Mouse (Mus musculus) lung, postnatal 0 days (tissue): ENCODE measurements around the gene Tns2. TPM values are rescaled to one million over a fixed set of nuclear protein-coding genes. Genes with fewer than 3 reads are reported as not detected.

Experiments
- ATAC-seq: fragments of 200-750 bp; cut with Nextera tagmentation; 2 replicates; pipeline ENCODE4 v1.8.0; 2017; ENCODE audit warnings: moderate library complexity
- DNase-seq: peaks from one replicate; pipeline ENCODE4 v3.0.0-alpha.2; 2016; ENCODE audit warnings: low spot score
- H3K27ac ChIP-seq: fragments of 300-500 bp; sonication (generic); 2 replicates; pipeline ENCODE4 v1.5.1; 2014; ENCODE audit warnings: antibody characterized with exemption, mild to moderate bottlenecking, low read length, mixed read lengths
- H3K27me3 ChIP-seq: fragments of 300-500 bp; sonication (generic); replicated peaks from 2 replicates; pipeline ENCODE4 v1.6.1; 2014; ENCODE audit warnings: low read length, mixed read lengths; ENCODE audit not compliant: insufficient read depth
- H3K36me3 ChIP-seq: fragments of 300-500 bp; sonication (generic); 2 replicates; pipeline ENCODE4 v1.6.1; 2014; ENCODE audit warnings: low read length, mixed read lengths; ENCODE audit not compliant: insufficient read depth
- H3K4me1 ChIP-seq: fragments of 300-500 bp; sonication (generic); 2 replicates; pipeline ENCODE4 v1.6.1; 2014; ENCODE audit warnings: antibody characterized with exemption, low read depth, low read length, mixed read lengths; ENCODE audit not compliant: insufficient read depth
- H3K4me2 ChIP-seq: fragments of 300-500 bp; sonication (generic); replicated peaks from 2 replicates; pipeline ENCODE4 v1.6.1; 2014; ENCODE audit warnings: low read depth, mild to moderate bottlenecking, low read length, moderate library complexity, mixed read lengths
- H3K4me3 ChIP-seq: fragments of 300-500 bp; sonication (generic); 2 replicates; pipeline ENCODE4 v1.5.1; 2014; ENCODE audit warnings: low read depth, low read length
- H3K9ac ChIP-seq: fragments of 300-500 bp; sonication (generic); replicated peaks from 2 replicates; pipeline ENCODE4 v1.6.1; 2014; ENCODE audit warnings: low read depth, mild to moderate bottlenecking
- H3K9me3 ChIP-seq: fragments of 300-500 bp; sonication (generic); 2 replicates; pipeline ENCODE4 v1.6.1; 2016; ENCODE audit warnings: low read length, mixed read lengths
- CTCF ChIP-seq: IDR thresholded peaks from 2 replicates; pipeline ENCODE4 v1.5.1; 2016; ENCODE audit warnings: antibody characterized with exemption, mild to moderate bottlenecking
- EP300 ChIP-seq: IDR thresholded peaks from 2 replicates; pipeline ENCODE4 v1.6.1; 2016; ENCODE audit warnings: antibody characterized with exemption, mild to moderate bottlenecking, control low read depth
- WGBS: fragments of 180-500 bp; shearing (Covaris S2); extraction: QIAGEN DNeasy Blood & Tissue Kit; methylation state at CpG from one replicate; pipeline ENCODE4 v1.1.7; 2014; 5-methylcytosine and 5-hydroxymethylcytosine counted together
- polyA plus RNA-seq: library from polyadenylated mRNA; unstranded; fragments of >200 nt; fragmentation: Nextera tagmentation; extraction: Ambion mirVana; gene quantifications from 2 replicates; pipeline ENCODE4 v1.2.1, GENCODE M21; 2015

Gene Tns2
- polyA plus RNA-seq, 1 experiment from 2014 or later, result 48.7 TPM

- ATAC-seq, result no peak
- no peak overlapping the region for H3K27ac ChIP-seq
- WGBS, result 39% methylated on average over 37 of the region's 38 CpGs
- TF ChIP-seq CTCF (no peak; the same call in 1 of the 2 replicates), EP300 (no peak)
- peaks cover 52% of the 10 kb centered on the region for H3K36me3 ChIP-seq
- peak overlapping the region; percentile 87 for H3K4me2 ChIP-seq
- no peak overlapping the region for H3K9ac ChIP-seq
- DNase-seq, result peak; percentile 35
- no peak overlapping the region for H3K4me3 ChIP-seq
- no peaks in the 10 kb centered on the region for H3K27me3 ChIP-seq
- H3K4me1 ChIP-seq, result peaks cover 33% of the 10 kb centered on the region; the same call in 1 of the 2 replicates
- H3K9me3 ChIP-seq, result no peaks in the 10 kb centered on the region
These were observed 6.7 kb downstream of the Tns2 start for GRCm38 (mm10) chr15:102106754-102107456.

DNA sequence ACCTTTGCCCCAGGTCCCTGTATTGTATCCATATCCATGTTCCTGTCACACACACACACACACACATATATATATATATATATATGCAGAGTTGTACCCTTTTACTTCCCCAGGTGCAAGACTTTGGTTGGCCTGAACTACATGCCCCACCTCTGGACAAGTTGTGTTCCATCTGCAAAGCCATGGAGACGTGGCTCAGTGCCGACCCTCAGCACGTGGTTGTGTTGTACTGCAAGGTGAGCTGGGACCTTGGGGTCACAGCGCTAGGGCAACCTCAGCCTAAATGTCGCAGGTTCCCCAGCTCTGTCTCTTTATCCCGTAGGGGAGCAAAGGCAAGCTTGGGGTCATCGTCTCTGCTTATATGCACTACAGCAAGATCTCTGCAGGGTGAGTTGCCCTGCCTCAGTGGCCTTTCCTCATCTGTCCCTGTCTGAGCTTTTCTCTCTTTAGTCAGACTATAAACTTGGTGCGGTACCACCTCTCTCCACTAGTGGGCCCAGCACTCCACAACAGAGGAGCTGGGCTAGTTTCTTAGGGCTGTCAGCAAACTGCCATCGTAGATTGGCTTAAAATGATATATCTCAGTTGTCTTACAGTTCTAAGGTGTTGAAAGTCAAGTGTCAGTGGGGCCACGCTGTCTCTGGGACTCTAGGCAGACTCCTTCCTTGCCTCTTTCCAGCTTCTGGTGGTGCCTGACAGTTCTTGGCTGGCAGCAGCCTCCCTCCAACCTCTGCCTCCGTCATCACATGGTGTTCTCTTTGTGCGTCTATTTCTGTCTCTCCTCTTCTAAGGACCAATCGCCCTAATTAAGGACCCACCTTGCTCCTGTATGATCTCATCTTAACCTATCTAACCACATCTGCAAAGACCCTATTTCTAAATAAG, 7.7 kb downstream of the Tns2 start:
- no peak overlapping the region for H3K4me2 ChIP-seq
- DNase-seq, result peak; percentile 82
- no peaks in the 10 kb centered on the region for H3K27me3 ChIP-seq
- H3K36me3 ChIP-seq, result peaks cover 63% of the 10 kb centered on the region
- H3K4me1 ChIP-seq, result peaks cover 33% of the 10 kb centered on the region; the same call in 1 of the 2 replicates
- TF ChIP-seq EP300 (no peak), CTCF (peak; percentile 84)
- 0 out of 2 replicates have a peak overlapping the region, but pooled peaks have one; percentile 38 for H3K27ac ChIP-seq
- 48% methylated on average over 13 of the region's 13 CpGs for WGBS
- ATAC-seq, result no peak
- no peaks in the 10 kb centered on the region for H3K9me3 ChIP-seq
- H3K9ac ChIP-seq, result no peak overlapping the region
- no peak overlapping the region for H3K4me3 ChIP-seq

DNA sequence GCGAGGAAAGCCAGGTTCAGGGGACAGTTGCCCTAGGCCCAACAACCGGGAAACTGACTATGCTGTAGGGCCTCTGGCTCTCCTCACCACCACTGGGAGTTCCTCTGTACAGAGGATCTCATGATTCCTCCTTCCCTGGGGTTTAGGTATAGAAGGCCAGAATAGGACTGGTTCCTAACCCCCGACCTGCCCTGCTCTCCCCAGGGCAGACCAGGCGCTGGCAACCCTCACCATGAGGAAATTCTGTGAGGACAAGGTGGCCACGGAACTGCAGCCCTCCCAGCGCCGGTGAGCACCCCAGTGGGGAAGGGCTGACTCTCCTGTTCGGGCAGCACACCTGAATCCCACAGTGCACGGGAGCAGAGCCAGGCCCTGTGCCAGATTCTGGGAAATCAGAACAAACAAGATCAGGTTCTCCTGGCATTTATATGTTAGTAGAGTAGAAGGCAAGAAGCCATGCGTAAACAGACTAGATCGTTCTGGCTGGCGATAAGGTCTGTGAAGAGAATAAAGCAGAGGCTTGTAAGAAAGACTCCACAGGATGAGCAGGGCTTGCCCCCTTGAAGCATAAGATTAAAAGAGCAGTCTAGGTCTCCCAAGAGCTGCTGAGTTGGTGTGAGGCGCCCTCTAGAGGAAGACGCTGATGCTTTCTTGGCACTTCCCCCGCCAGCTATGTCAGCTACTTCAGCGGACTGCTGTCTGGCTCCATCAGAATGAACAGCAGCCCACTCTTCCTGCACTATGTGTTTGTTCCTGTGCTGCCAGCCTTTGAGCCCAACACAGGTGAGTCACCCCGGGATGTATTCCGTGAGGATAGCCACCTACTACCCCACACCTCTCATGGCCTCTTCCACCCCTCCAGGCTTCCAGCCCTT, 8.7 kb downstream of the Tns2 start:
- no peaks in the 10 kb centered on the region for H3K27me3 ChIP-seq
- no peak overlapping the region for H3K4me2 ChIP-seq
- DNase-seq (peak; percentile 91), ATAC-seq (peak; percentile 29)
- H3K4me3 ChIP-seq, result no peak overlapping the region
- peaks cover 72% of the 10 kb centered on the region for H3K36me3 ChIP-seq
- no peak overlapping the region for H3K9ac ChIP-seq
- H3K27ac ChIP-seq, result peak overlapping the region; percentile 38; the same call in 1 of the 2 replicates
- TF ChIP-seq EP300 (no peak), CTCF (peak; percentile 87)
- H3K9me3 ChIP-seq, result no peaks in the 10 kb centered on the region
- WGBS, result 40% methylated on average over 18 of the region's 18 CpGs
- H3K4me1 ChIP-seq, result peaks cover 33% of the 10 kb centered on the region; the same call in 1 of the 2 replicates

DNA sequence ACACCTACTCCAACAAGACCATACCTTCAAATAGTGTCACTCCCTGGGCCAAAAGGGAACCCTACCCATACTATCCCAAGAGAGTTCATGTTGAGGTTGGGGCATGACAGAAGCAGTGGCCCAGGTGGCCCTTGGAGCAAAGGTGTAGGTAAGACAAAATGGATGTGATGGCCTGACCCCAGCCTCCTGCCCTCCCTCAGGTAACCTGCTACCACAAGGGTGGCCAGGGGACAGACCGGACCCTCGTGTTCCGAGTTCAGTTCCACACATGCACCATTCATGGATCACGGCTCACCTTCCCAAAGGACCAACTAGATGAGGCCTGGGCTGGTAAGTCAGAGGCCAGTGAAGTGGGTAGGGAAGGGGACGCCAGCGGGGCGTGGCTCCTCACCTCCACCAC, 10.1 kb downstream of the Tns2 start:
- TF ChIP-seq EP300 (no peak), CTCF (no peak)
- ATAC-seq (no peak), DNase-seq (no peak)
- Histone ChIP-seq H3K4me1 (peaks cover 25% of the 10 kb centered on the region; the same call in 1 of the 2 replicates), H3K4me2 (no peak overlapping the region), H3K9ac (no peak overlapping the region), H3K27ac (no peak overlapping the region), H3K4me3 (no peak overlapping the region), H3K36me3 (peaks cover 81% of the 10 kb centered on the region), H3K27me3 (no peaks in the 10 kb centered on the region), H3K9me3 (no peaks in the 10 kb centered on the region)
- 85% methylated on average over 7 of the region's 7 CpGs for WGBS

- H3K27ac ChIP-seq, result no peak overlapping the region
- ATAC-seq, result no peak
These were observed 10.7 kb downstream of the Tns2 start for GRCm38 (mm10) chr15:102110701-102111494.

More at GRCm38 (mm10) chr15:102110701-102111494, 10.7 kb downstream of the Tns2 start:
- H3K9ac ChIP-seq, result no peak overlapping the region
- no peak overlapping the region for H3K4me2 ChIP-seq
- TF ChIP-seq CTCF, result no peak
- no peak for TF ChIP-seq EP300
- peaks cover 20% of the 10 kb centered on the region; the same call in 1 of the 2 replicates for H3K4me1 ChIP-seq
- no peak overlapping the region for H3K4me3 ChIP-seq
- DNase-seq, result no peak
- 79% methylated on average over 28 of the region's 29 CpGs for WGBS
- H3K27me3 ChIP-seq, result no peaks in the 10 kb centered on the region
- no peaks in the 10 kb centered on the region for H3K9me3 ChIP-seq
- H3K36me3 ChIP-seq, result peaks cover 88% of the 10 kb centered on the region
